Comparison of ENCODE assay signal across 22 mouse cellular contexts in the genomic region with DNA sequence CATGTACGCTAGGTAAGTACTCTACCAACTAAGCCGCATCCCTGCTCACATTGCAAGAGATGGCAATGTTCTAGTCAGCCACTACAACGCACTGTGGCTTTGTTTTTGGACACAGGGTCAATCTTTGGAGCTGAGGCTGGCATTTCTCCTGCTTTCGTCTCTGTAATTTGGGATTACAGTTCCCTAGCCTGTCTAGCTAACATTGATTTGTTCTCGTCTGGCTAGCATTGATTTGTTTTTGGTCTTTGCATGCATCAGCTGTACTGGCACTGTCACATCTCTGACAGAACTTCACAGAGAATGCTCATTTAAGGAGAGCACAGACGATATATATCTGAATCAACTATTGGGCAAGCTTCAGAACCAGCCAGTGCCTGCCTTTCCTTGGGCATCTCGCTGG. TPM values are rescaled to one million over a fixed set of nuclear protein-coding genes. Genes with fewer than 3 reads are reported as not detected.
DNase-seq lines count a peak whose midpoint lies in the region; ATAC-seq and TF ChIP-seq lines count a peak whose summit lies in the region.
"Had no signal": no experiment of that assay in that cellular context is flagged by ENCODE, and none has a peak within 500 bp of the region (broad histone marks: within the 10 kb centered on the region; RNA-seq: fewer than 3 reads in every experiment).

No protein-coding gene starts in this region.

- DNase-seq in gastrocnemius, postnatal 25 days: peak; percentile 2
- DNase-seq in gastrocnemius, postnatal 4 days (ENCODE audit: low spot score in 2 of 2): no peak
- DNase-seq in heart, embryonic 10.5 days (ENCODE audit: low spot score): peak; percentile 46
- no peak for DNase-seq in heart, postnatal 4 days
- peak; percentile 51 for DNase-seq in liver, adult 2 months (ENCODE audit: extremely low read depth, low read depth, low spot score)
- no peak for DNase-seq in liver, embryonic 11.5 days (ENCODE audit: low spot score)
- no peak for DNase-seq in liver, postnatal 0 days
- no peak for DNase-seq in liver
- DNase-seq: adrenal gland, adult 2 months; adrenal gland, adult 8-10 months; adrenal gland, postnatal 10 days; adrenal gland, postnatal 14 days; adrenal gland, postnatal 25 days; adrenal gland, postnatal 36 days; B cell, adult 2 months; cerebellum, adult 11 months; cerebellum, adult 11-12 months had no signal

- no peak for TF ChIP-seq CTCF in liver, adult 2 months (IDR thresholded peaks at IDR 0.05; ENCODE audit: low read depth, low read length)
- no peak for TF ChIP-seq CTCF in liver, postnatal 0 days (IDR thresholded peaks at IDR 0.05; ENCODE audit: low read depth)

- H3K9me3 ChIP-seq in heart, embryonic 10.5 days: no peaks in the 10 kb centered on the region
- no peaks in the 10 kb centered on the region for H3K9me3 ChIP-seq in liver, embryonic 11.5 days (ENCODE audit: control insufficient read depth, low read length)
- no peaks in the 10 kb centered on the region for H3K9me3 ChIP-seq in liver, postnatal 0 days (ENCODE audit: low read length)
- H3K9me3 ChIP-seq: G1E had no signal

- no peak overlapping the region for H3K4me3 ChIP-seq in heart, embryonic 10.5 days
- no peak overlapping the region for H3K4me3 ChIP-seq in liver, adult 2 months (ENCODE audit: insufficient read depth, low read depth, low read length)
- H3K4me3 ChIP-seq in liver, embryonic 11.5 days (ENCODE audit: low read depth, low read length): no peak overlapping the region
- no peak overlapping the region for H3K4me3 ChIP-seq in liver, postnatal 0 days (ENCODE audit: low read depth, low read length)

- no peaks in the 10 kb centered on the region for H3K4me1 ChIP-seq in heart, embryonic 10.5 days
- peaks cover 4% of the 10 kb centered on the region for H3K4me1 ChIP-seq in liver, adult 2 months (ENCODE audit: control insufficient read depth, insufficient read depth, low read length)
- no peaks in the 10 kb centered on the region for H3K4me1 ChIP-seq in liver, embryonic 11.5 days (replicated peaks; ENCODE audit: control insufficient read depth, insufficient read depth, low read length)
- peaks cover 18% of the 10 kb centered on the region for H3K4me1 ChIP-seq in liver, postnatal 0 days (ENCODE audit: insufficient read depth)

- no peaks in the 10 kb centered on the region for H3K27me3 ChIP-seq in heart, embryonic 10.5 days (ENCODE audit: insufficient read depth, poor library complexity, severe bottlenecking)
- no peaks in the 10 kb centered on the region for H3K27me3 ChIP-seq in liver, adult 2 months (ENCODE audit: control insufficient read depth, insufficient read depth, low read length)
- no peaks in the 10 kb centered on the region for H3K27me3 ChIP-seq in liver, embryonic 11.5 days (replicated peaks; ENCODE audit: control insufficient read depth, insufficient read depth, low read length)
- no peaks in the 10 kb centered on the region for H3K27me3 ChIP-seq in liver, postnatal 0 days (ENCODE audit: insufficient read depth, low read length)
- H3K27me3 ChIP-seq: CH12.LX, Patski had no signal

- H3K27ac ChIP-seq in heart, embryonic 10.5 days: no peak overlapping the region
- H3K27ac ChIP-seq in liver, adult 2 months (replicated peaks; ENCODE audit: insufficient read depth, low read depth, low read length): peak overlapping the region; percentile 27; the same call in 1 of the 2 replicates
- no peak overlapping the region for H3K27ac ChIP-seq in liver, embryonic 11.5 days (ENCODE audit: low read depth, low read length)
- H3K27ac ChIP-seq in liver, postnatal 0 days (ENCODE audit: low read depth): peak overlapping the region; percentile 68

- H3K9ac ChIP-seq in liver, adult 2 months (ENCODE audit: low read depth, low read length): no peak overlapping the region
- no peak overlapping the region for H3K9ac ChIP-seq in liver, embryonic 11.5 days (ENCODE audit: low read depth, low read length)
- no peak overlapping the region for H3K9ac ChIP-seq in liver, postnatal 0 days (replicated peaks)

- TF ChIP-seq POLR2A in liver, adult 2 months (IDR thresholded peaks at IDR 0.05; ENCODE audit: extremely low read depth, insufficient read depth, low read length): no peak

- no peak overlapping the region for H3K4me2 ChIP-seq in liver, embryonic 11.5 days
- H3K4me2 ChIP-seq in liver, postnatal 0 days (ENCODE audit: low read depth, low read length): no peak overlapping the region

- H3K79me2 ChIP-seq in liver, adult 2 months (ENCODE audit: control insufficient read depth, insufficient read depth, low read length): peaks cover 5% of the 10 kb centered on the region; the same call in 1 of the 2 replicates

- no peak for TF ChIP-seq EP300 in liver, postnatal 0 days (IDR thresholded peaks at IDR 0.05; ENCODE audit: low read depth)

- 92% methylated on average over 7 of the region's 7 CpGs for WGBS in heart, embryonic 10.5 days
- 47% methylated on average over 7 of the region's 7 CpGs for WGBS in liver, adult 2 months
- 89% methylated on average over 7 of the region's 7 CpGs for WGBS in liver, embryonic 11.5 days
- WGBS in liver, postnatal 0 days (ENCODE audit: insufficient replicate concordance): 80% methylated on average over 7 of the region's 7 CpGs

- no peak for ATAC-seq in liver, embryonic 11.5 days (replicated peaks; ENCODE audit: low FRiP score)
- ATAC-seq in liver, postnatal 0 days: peak; percentile 83
- ATAC-seq: activated CD4-positive, CD25-positive, alpha-beta regulatory T cell, adult 4 months; CD4-positive, CD25-positive, alpha-beta regulatory T cell, adult 4 months; Patski had no signal

- peaks cover 95% of the 10 kb centered on the region for H3K36me3 ChIP-seq in heart, embryonic 10.5 days
- H3K36me3 ChIP-seq in liver, adult 2 months (ENCODE audit: control insufficient read depth, insufficient read depth, low read length): peaks cover 51% of the 10 kb centered on the region
- peaks cover 23% of the 10 kb centered on the region for H3K36me3 ChIP-seq in liver, embryonic 11.5 days (ENCODE audit: control insufficient read depth, insufficient read depth, low read length)
- peaks cover 96% of the 10 kb centered on the region for H3K36me3 ChIP-seq in liver, postnatal 0 days (replicated peaks; ENCODE audit: insufficient read depth, low read length)

RNA-seq across cellular contexts. Expression of a gene that starts 14.1 kb away (rescaled TPM):
- 10 to 100 TPM; 44.6 TPM for total RNA-seq in gastrocnemius, postnatal 25 days (2021)
- total RNA-seq in gastrocnemius, postnatal 4 days (2021): 10 to 100 TPM; 96.2 to 97.0 TPM
- 303 and 415 TPM in 2 replicates for polyA plus RNA-seq in heart, embryonic 10.5 days (2016; fragmentation: Nextera tagmentation; extraction: Ambion mirVana)
- total RNA-seq in heart, postnatal 4 days (2021): 100 to 1,000 TPM; 125 to 126 TPM
- total RNA-seq in liver, adult 2 months (2014; rRNA removed): 35.8 and 44.4 TPM in 2 replicates
- polyA plus RNA-seq in liver, adult 2 months (2012; rRNA removed): 30.9 and 31.1 TPM in 2 replicates
- 242 and 254 TPM in 2 replicates for polyA plus RNA-seq in liver, embryonic 11.5 days (2014; fragmentation: Nextera tagmentation; extraction: Ambion mirVana)
- 135 and 137 TPM in 2 replicates for polyA plus RNA-seq in liver, postnatal 0 days (2015; fragmentation: Nextera tagmentation; extraction: Ambion mirVana)

RNA-seq across cellular contexts. Expression of a gene that starts 14.9 kb away (rescaled TPM):
- total RNA-seq in gastrocnemius, postnatal 25 days (2021): 100 to 1,000 TPM; 197 to 277 TPM
- 1,000 to 10,000 TPM; 1,218 to 1,228 TPM for total RNA-seq in gastrocnemius, postnatal 4 days (2021)
- 4,882 and 5,148 TPM in 2 replicates for polyA plus RNA-seq in heart, embryonic 10.5 days (2016; fragmentation: Nextera tagmentation; extraction: Ambion mirVana)
- total RNA-seq in heart, postnatal 4 days (2021): 1,000 to 10,000 TPM; 1,521 to 1,568 TPM
- total RNA-seq in liver, adult 2 months (2014; rRNA removed): 1,424 and 1,884 TPM in 2 replicates
- polyA plus RNA-seq in liver, adult 2 months (2012; rRNA removed): 454 and 472 TPM in 2 replicates
- polyA plus RNA-seq in liver, embryonic 11.5 days (2014; fragmentation: Nextera tagmentation; extraction: Ambion mirVana): 5,363 and 5,401 TPM in 2 replicates
- polyA plus RNA-seq in liver, postnatal 0 days (2015; fragmentation: Nextera tagmentation; extraction: Ambion mirVana): 2,313 and 2,332 TPM in 2 replicates

RNA-seq across cellular contexts. Expression of a gene that starts 41.3 kb away (rescaled TPM):
- total RNA-seq in gastrocnemius, postnatal 25 days (2021): 10 to 100 TPM; 37.4 to 43.0 TPM
- total RNA-seq in gastrocnemius, postnatal 4 days (2021): 10 to 100 TPM; 35.6 to 40.1 TPM
- 8.1 and 10.2 TPM in 2 replicates for polyA plus RNA-seq in heart, embryonic 10.5 days (2016; fragmentation: Nextera tagmentation; extraction: Ambion mirVana)
- 10 to 100 TPM; 46.8 to 49.1 TPM for total RNA-seq in heart, postnatal 4 days (2021)
- total RNA-seq in liver, adult 2 months (2014; rRNA removed): 3.0 and 4.4 TPM in 2 replicates
- 14.7 and 15.2 TPM in 2 replicates for polyA plus RNA-seq in liver, adult 2 months (2012; rRNA removed)
- polyA plus RNA-seq in liver, embryonic 11.5 days (2014; fragmentation: Nextera tagmentation; extraction: Ambion mirVana): 11.5 and 12.7 TPM in 2 replicates
- polyA plus RNA-seq in liver, postnatal 0 days (2015; fragmentation: Nextera tagmentation; extraction: Ambion mirVana): 3.4 and 3.7 TPM in 2 replicates

RNA-seq across cellular contexts. Expression of a gene that starts 45.5 kb away (rescaled TPM):
- 10 to 100 TPM; 21.8 to 21.9 TPM for total RNA-seq in gastrocnemius, postnatal 25 days (2021)
- 10 to 100 TPM; 84.0 to 90.4 TPM for total RNA-seq in gastrocnemius, postnatal 4 days (2021)
- 21.0 and 24.4 TPM in 2 replicates for polyA plus RNA-seq in heart, embryonic 10.5 days (2016; fragmentation: Nextera tagmentation; extraction: Ambion mirVana)
- total RNA-seq in heart, postnatal 4 days (2021): 10 to 100 TPM; 81.8 to 84.6 TPM
- 11.2 and 12.6 TPM in 2 replicates for total RNA-seq in liver, adult 2 months (2014; rRNA removed)
- polyA plus RNA-seq in liver, adult 2 months (2012; rRNA removed): 2.5 and 2.6 TPM in 2 replicates
- 13.2 and 13.7 TPM in 2 replicates for polyA plus RNA-seq in liver, embryonic 11.5 days (2014; fragmentation: Nextera tagmentation; extraction: Ambion mirVana)
- polyA plus RNA-seq in liver, postnatal 0 days (2015; fragmentation: Nextera tagmentation; extraction: Ambion mirVana): 5.6 and 6.1 TPM in 2 replicates

Comparison
In these comparisons a context has a peak if more than half of its experiments do, and no peak if none do; other contexts are left out.
1. DNase-seq: peak in gastrocnemius, postnatal 25 days (single experiment), heart, embryonic 10.5 days (single experiment) and liver, adult 2 months (single experiment); none in gastrocnemius, postnatal 4 days (0 of 2), heart, postnatal 4 days (single experiment), liver, embryonic 11.5 days (single experiment), liver, postnatal 0 days (single experiment) and liver (single experiment).
2. H3K27ac ChIP-seq: peak in liver, adult 2 months (single experiment) and liver, postnatal 0 days (single experiment); none in heart, embryonic 10.5 days (single experiment) and liver, embryonic 11.5 days (single experiment).